Mouse (Mus musculus): ENCODE measurements around the gene Rabgap1l. TPM values are rescaled to one million over a fixed set of nuclear protein-coding genes. Genes with fewer than 3 reads are reported as not detected.

The Rabgap1l gene
- polyA plus RNA-seq, 1 experiment from 2014 or later: 41.7 TPM

- Histone ChIP-seq H3K27ac (peak overlapping the region; percentile 71), H3K36me3 (replicated peaks; ENCODE audit: control insufficient read depth, insufficient read depth) (no peaks in the 10 kb centered on the region), H3K9me3 (ENCODE audit: control insufficient read depth, low read length) (no peaks in the 10 kb centered on the region), H3K27me3 (ENCODE audit: control insufficient read depth, insufficient read depth, low read length) (no peaks in the 10 kb centered on the region), H3K9ac (no peak overlapping the region), H3K4me3 (replicated peaks; ENCODE audit: low read length) (no peak overlapping the region), H3K4me2 (replicated peaks) (no peak overlapping the region), H3K4me1 (replicated peaks; ENCODE audit: control insufficient read depth, insufficient read depth, low read length) (peaks cover 13% of the 10 kb centered on the region)
- DNase-seq (ENCODE audit: low spot score) (no peak), ATAC-seq (ENCODE audit: low FRiP score) (peak; percentile 60; the same call in 1 of the 2 replicates)
- 36% methylated on average over 4 of the region's 4 CpGs for WGBS
These were observed 244.8 kb downstream of the Rabgap1l start for GRCm38 (mm10) chr1:160547934-160548876.

- H3K36me3 ChIP-seq (replicated peaks; ENCODE audit: control insufficient read depth, insufficient read depth): no peaks in the 10 kb centered on the region
- no peak overlapping the region for H3K9ac ChIP-seq
- H3K4me1 ChIP-seq (replicated peaks; ENCODE audit: control insufficient read depth, insufficient read depth, low read length): peaks cover 20% of the 10 kb centered on the region; the same call in 1 of the 2 replicates
- no peaks in the 10 kb centered on the region for H3K9me3 ChIP-seq (ENCODE audit: control insufficient read depth, low read length)
- H3K27me3 ChIP-seq (ENCODE audit: control insufficient read depth, insufficient read depth, low read length): no peaks in the 10 kb centered on the region
- ATAC-seq (ENCODE audit: low FRiP score) (no peak), DNase-seq (ENCODE audit: low spot score) (no peak)
- H3K27ac ChIP-seq: peak overlapping the region; percentile 60
- WGBS: 64% methylated on average over 8 of the region's 8 CpGs
- H3K4me3 ChIP-seq (replicated peaks; ENCODE audit: low read length): no peak overlapping the region
- H3K4me2 ChIP-seq (replicated peaks): no peak overlapping the region
These were observed 257.4 kb downstream of the Rabgap1l start for GRCm38 (mm10) chr1:160535649-160536048.

GRCm38 (mm10) chr1:160534571-160535335 lies 258.3 kb downstream of the Rabgap1l start:
- WGBS: 35% methylated on average over 2 of the region's 2 CpGs
- H3K9ac ChIP-seq: no peak overlapping the region
- H3K9me3 ChIP-seq (ENCODE audit: control insufficient read depth, low read length): no peaks in the 10 kb centered on the region
- H3K27me3 ChIP-seq (ENCODE audit: control insufficient read depth, insufficient read depth, low read length): no peaks in the 10 kb centered on the region
- H3K4me2 ChIP-seq (replicated peaks): no peak overlapping the region
- H3K4me1 ChIP-seq (replicated peaks; ENCODE audit: control insufficient read depth, insufficient read depth, low read length): peaks cover 20% of the 10 kb centered on the region; the same call in 1 of the 2 replicates
- H3K27ac ChIP-seq: peak overlapping the region; percentile 66
- no peak overlapping the region for H3K4me3 ChIP-seq (replicated peaks; ENCODE audit: low read length)
- ATAC-seq (ENCODE audit: low FRiP score) (peak; percentile 87), DNase-seq (ENCODE audit: low spot score) (peak; percentile 57)
- H3K36me3 ChIP-seq (replicated peaks; ENCODE audit: control insufficient read depth, insufficient read depth): no peaks in the 10 kb centered on the region

GRCm38 (mm10) chr1:160533209-160533820 lies 259.7 kb downstream of the Rabgap1l start:
- DNase-seq (ENCODE audit: low spot score) (no peak), ATAC-seq (ENCODE audit: low FRiP score) (no peak)
- H3K27ac ChIP-seq: 0 out of 2 replicates have a peak overlapping the region, but pooled peaks have one; percentile 32
- H3K36me3 ChIP-seq (replicated peaks; ENCODE audit: control insufficient read depth, insufficient read depth): no peaks in the 10 kb centered on the region
- H3K4me1 ChIP-seq (replicated peaks; ENCODE audit: control insufficient read depth, insufficient read depth, low read length): peaks cover 20% of the 10 kb centered on the region; the same call in 1 of the 2 replicates
- no peaks in the 10 kb centered on the region for H3K9me3 ChIP-seq (ENCODE audit: control insufficient read depth, low read length)
- WGBS: 50% methylated on average over 6 of the region's 6 CpGs
- no peak overlapping the region for H3K4me3 ChIP-seq (replicated peaks; ENCODE audit: low read length)
- H3K4me2 ChIP-seq (replicated peaks): no peak overlapping the region
- H3K9ac ChIP-seq: no peak overlapping the region
- H3K27me3 ChIP-seq (ENCODE audit: control insufficient read depth, insufficient read depth, low read length): no peaks in the 10 kb centered on the region

- Histone ChIP-seq H3K9me3 (ENCODE audit: control insufficient read depth, low read length) (no peaks in the 10 kb centered on the region), H3K9ac (no peak overlapping the region), H3K27me3 (ENCODE audit: control insufficient read depth, insufficient read depth, low read length) (no peaks in the 10 kb centered on the region), H3K4me3 (replicated peaks; ENCODE audit: low read length) (no peak overlapping the region), H3K36me3 (replicated peaks; ENCODE audit: control insufficient read depth, insufficient read depth) (no peaks in the 10 kb centered on the region), H3K4me2 (replicated peaks) (no peak overlapping the region), H3K4me1 (replicated peaks; ENCODE audit: control insufficient read depth, insufficient read depth, low read length) (peaks cover 20% of the 10 kb centered on the region; the same call in 1 of the 2 replicates), H3K27ac (no peak overlapping the region)
- 29% methylated on average over 5 of the region's 5 CpGs for WGBS
- DNase-seq (ENCODE audit: low spot score): peak; percentile 78
- ATAC-seq (ENCODE audit: low FRiP score): peak; percentile 87
These were observed 261.6 kb downstream of the Rabgap1l start for GRCm38 (mm10) chr1:160531402-160531801.

- Histone ChIP-seq H3K27ac (no peak overlapping the region), H3K36me3 (replicated peaks; ENCODE audit: control insufficient read depth, insufficient read depth) (no peaks in the 10 kb centered on the region), H3K9ac (no peak overlapping the region), H3K27me3 (ENCODE audit: control insufficient read depth, insufficient read depth, low read length) (no peaks in the 10 kb centered on the region), H3K4me2 (replicated peaks) (no peak overlapping the region), H3K9me3 (ENCODE audit: control insufficient read depth, low read length) (no peaks in the 10 kb centered on the region), H3K4me1 (replicated peaks; ENCODE audit: control insufficient read depth, insufficient read depth, low read length) (no peaks in the 10 kb centered on the region), H3K4me3 (replicated peaks; ENCODE audit: low read length) (no peak overlapping the region)
- ATAC-seq (ENCODE audit: low FRiP score) (no peak), DNase-seq (ENCODE audit: low spot score) (no peak)
- 82% methylated on average over 3 of the region's 3 CpGs for WGBS
These were observed 271.1 kb downstream of the Rabgap1l start for GRCm38 (mm10) chr1:160521918-160522317.

- 48% methylated on average over 3 of the region's 3 CpGs for WGBS
- Histone ChIP-seq H3K4me2 (replicated peaks) (no peak overlapping the region), H3K9me3 (ENCODE audit: control insufficient read depth, low read length) (no peaks in the 10 kb centered on the region), H3K4me3 (replicated peaks; ENCODE audit: low read length) (no peak overlapping the region), H3K9ac (no peak overlapping the region), H3K27me3 (ENCODE audit: control insufficient read depth, insufficient read depth, low read length) (no peaks in the 10 kb centered on the region), H3K27ac (no peak overlapping the region), H3K36me3 (replicated peaks; ENCODE audit: control insufficient read depth, insufficient read depth) (no peaks in the 10 kb centered on the region), H3K4me1 (replicated peaks; ENCODE audit: control insufficient read depth, insufficient read depth, low read length) (no peaks in the 10 kb centered on the region)
- no peak for DNase-seq (ENCODE audit: low spot score)
- ATAC-seq (ENCODE audit: low FRiP score): no peak
These were observed 272.3 kb downstream of the Rabgap1l start for GRCm38 (mm10) chr1:160520665-160521064.

GRCm38 (mm10) chr1:160519896-160520465 lies 273.0 kb downstream of the Rabgap1l start:
- 66% methylated on average over 1 of the region's 1 CpGs for WGBS
- Histone ChIP-seq H3K27me3 (ENCODE audit: control insufficient read depth, insufficient read depth, low read length) (no peaks in the 10 kb centered on the region), H3K36me3 (replicated peaks; ENCODE audit: control insufficient read depth, insufficient read depth) (no peaks in the 10 kb centered on the region), H3K4me3 (replicated peaks; ENCODE audit: low read length) (no peak overlapping the region), H3K27ac (no peak overlapping the region), H3K9ac (no peak overlapping the region), H3K9me3 (ENCODE audit: control insufficient read depth, low read length) (no peaks in the 10 kb centered on the region), H3K4me1 (replicated peaks; ENCODE audit: control insufficient read depth, insufficient read depth, low read length) (no peaks in the 10 kb centered on the region), H3K4me2 (replicated peaks) (no peak overlapping the region)
- DNase-seq (ENCODE audit: low spot score) (no peak), ATAC-seq (ENCODE audit: low FRiP score) (no peak)

Data from hindbrain, embryonic 14.5 days (tissue).